Mouse (Mus musculus): ENCODE measurements around the gene Arhgef17. TPM values are rescaled to one million over a fixed set of nuclear protein-coding genes. Genes with fewer than 3 reads are reported as not detected.

The Arhgef17 gene
- polyA plus RNA-seq, 1 experiment from 2014 or later: 7.4 TPM

DNA sequence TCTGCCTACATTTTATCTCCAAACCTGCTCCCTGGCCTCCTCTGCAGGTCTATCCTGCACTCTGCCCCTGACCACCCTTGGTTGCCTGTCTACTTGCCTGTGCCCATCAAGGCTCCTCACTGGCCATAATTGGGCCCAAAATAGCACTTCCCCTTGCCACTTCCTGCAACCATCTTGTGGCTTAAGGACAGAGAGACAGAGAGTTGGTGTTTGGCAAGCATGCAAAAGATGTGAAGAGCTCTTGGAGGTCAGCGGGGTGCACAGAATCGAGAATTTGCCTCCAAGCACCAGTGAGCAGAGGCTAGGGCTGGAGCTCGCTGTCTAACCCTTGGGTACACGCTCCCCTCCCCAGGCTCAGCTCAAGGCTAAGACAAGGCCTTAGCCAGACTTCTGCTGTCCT is 63.4 kb downstream of the Arhgef17 start:
- Histone ChIP-seq H3K9me3 (replicated peaks; ENCODE audit: control insufficient read depth, low read length) (no peaks in the 10 kb centered on the region), H3K27me3 (ENCODE audit: control insufficient read depth, insufficient read depth, low read length) (no peaks in the 10 kb centered on the region), H3K36me3 (ENCODE audit: control insufficient read depth, insufficient read depth, low read length) (peaks cover 12% of the 10 kb centered on the region; the same call in 1 of the 2 replicates), H3K4me3 (replicated peaks; ENCODE audit: low read length) (no peak overlapping the region), H3K9ac (ENCODE audit: low read length) (no peak overlapping the region), H3K4me2 (ENCODE audit: low read depth, low read length) (no peak overlapping the region), H3K27ac (ENCODE audit: low read length) (peak overlapping the region; percentile 35; the same call in 1 of the 2 replicates), H3K4me1 (ENCODE audit: control insufficient read depth, insufficient read depth, low read length) (no peaks in the 10 kb centered on the region)
- no peak for ATAC-seq (ENCODE audit: insufficient read depth, low FRiP score)
- WGBS: 68% methylated on average over 4 of the region's 4 CpGs

DNA sequence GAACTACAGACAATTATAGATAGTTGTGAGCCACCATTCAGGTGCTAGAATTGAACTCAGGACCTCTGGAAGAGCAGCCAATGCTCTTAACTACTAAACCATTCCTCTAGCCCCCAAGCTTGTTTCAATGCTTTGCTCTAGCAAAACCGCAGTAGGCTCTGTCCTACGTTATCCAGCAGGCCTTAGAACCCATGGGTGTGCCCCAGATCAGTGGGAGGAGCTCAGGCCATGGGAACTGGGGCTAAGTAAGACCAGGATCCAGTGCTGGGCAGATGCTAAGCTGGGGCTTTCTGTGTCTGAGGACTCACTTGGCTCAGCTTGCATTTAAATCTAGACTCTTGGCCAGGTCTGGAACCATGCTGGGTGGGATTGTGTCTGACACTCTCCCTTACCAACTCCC is 64.3 kb downstream of the Arhgef17 start:
- Histone ChIP-seq H3K4me1 (ENCODE audit: control insufficient read depth, insufficient read depth, low read length) (peaks cover 3% of the 10 kb centered on the region; the same call in 1 of the 2 replicates), H3K27me3 (ENCODE audit: control insufficient read depth, insufficient read depth, low read length) (no peaks in the 10 kb centered on the region), H3K36me3 (ENCODE audit: control insufficient read depth, insufficient read depth, low read length) (peaks cover 3% of the 10 kb centered on the region; the same call in 1 of the 2 replicates), H3K9ac (ENCODE audit: low read length) (no peak overlapping the region), H3K4me3 (replicated peaks; ENCODE audit: low read length) (no peak overlapping the region), H3K27ac (ENCODE audit: low read length) (no peak overlapping the region), H3K4me2 (ENCODE audit: low read depth, low read length) (no peak overlapping the region), H3K9me3 (replicated peaks; ENCODE audit: control insufficient read depth, low read length) (no peaks in the 10 kb centered on the region)
- 49% methylated on average over 2 of the region's 2 CpGs for WGBS
- ATAC-seq (ENCODE audit: insufficient read depth, low FRiP score): no peak

DNA sequence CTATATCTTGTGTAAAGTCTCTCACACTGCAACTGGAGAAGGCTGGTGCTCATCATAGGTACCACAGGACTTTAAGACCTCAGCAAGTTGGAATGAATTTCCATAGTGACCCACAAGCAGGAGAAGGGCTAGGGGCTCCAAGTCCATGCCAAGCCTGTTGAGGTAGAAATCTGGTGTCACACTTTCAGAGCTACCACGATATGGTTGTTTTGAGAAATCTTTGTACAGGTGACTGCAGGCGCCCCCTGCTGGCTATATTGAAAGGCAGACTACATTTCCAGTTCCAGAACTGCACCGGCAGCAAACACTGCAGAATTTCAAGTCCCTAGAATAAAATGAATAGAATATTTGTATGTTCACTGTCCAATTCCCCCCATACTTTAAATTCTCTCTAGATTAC is 65.2 kb downstream of the Arhgef17 start:
- no peak for ATAC-seq (ENCODE audit: insufficient read depth, low FRiP score)
- Histone ChIP-seq H3K27me3 (ENCODE audit: control insufficient read depth, insufficient read depth, low read length) (no peaks in the 10 kb centered on the region), H3K27ac (ENCODE audit: low read length) (no peak overlapping the region), H3K4me2 (ENCODE audit: low read depth, low read length) (no peak overlapping the region), H3K36me3 (ENCODE audit: control insufficient read depth, insufficient read depth, low read length) (no peaks in the 10 kb centered on the region), H3K9ac (ENCODE audit: low read length) (no peak overlapping the region), H3K4me1 (ENCODE audit: control insufficient read depth, insufficient read depth, low read length) (peaks cover 8% of the 10 kb centered on the region; the same call in 1 of the 2 replicates), H3K4me3 (replicated peaks; ENCODE audit: low read length) (no peak overlapping the region), H3K9me3 (replicated peaks; ENCODE audit: control insufficient read depth, low read length) (no peaks in the 10 kb centered on the region)
- WGBS: 7% methylated on average over 3 of the region's 3 CpGs

DNA sequence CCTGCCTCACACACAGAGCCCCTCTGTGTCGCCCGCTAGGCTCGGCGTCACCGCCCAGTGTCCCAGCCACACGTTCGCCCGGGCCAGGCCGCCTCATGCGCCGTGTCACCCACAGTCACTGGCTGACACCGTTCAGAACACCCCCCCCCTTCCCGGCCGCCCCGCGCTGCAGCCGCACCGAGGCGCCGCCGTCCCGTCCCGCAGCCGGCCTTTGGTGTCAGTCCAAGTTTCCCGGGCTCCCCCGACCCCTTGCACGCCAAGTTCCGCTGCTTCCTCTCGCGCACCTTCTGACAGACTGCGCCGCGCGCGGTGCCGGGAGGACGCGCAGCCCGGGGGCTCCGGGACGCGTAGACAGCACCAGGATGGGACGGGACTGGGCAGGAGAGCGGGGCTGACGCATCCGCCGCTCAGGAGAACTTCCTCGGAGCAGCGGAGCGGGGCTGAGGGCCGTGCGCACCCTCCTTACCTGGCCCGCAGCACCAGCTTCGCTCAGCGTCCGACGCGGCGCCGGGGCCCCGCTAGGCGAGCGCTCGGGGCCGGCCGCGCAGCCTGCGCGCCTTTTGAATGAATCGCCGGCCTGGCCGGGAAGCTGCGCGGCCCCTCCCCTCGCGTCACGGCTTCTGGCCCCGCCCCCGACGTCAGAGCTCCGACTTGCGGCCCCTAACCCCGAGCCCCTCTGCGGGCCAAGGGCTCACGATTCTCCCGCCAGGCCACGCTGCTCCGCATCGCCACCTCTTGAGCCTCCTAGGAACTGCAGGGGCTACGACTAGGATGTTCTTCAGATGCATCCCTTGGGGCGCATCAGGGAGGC is 68.9 kb downstream of the Arhgef17 start, which contains the start of gene Relt:
Relt (minus strand) TSS at position 619 of the 811 bp plus-strand sequence.
- Histone ChIP-seq H3K27ac (ENCODE audit: low read length) (peak within 1 kb of the TSS; percentile 12), H3K36me3 (ENCODE audit: control insufficient read depth, insufficient read depth, low read length) (no peaks in the 10 kb centered on the region), H3K4me1 (ENCODE audit: control insufficient read depth, insufficient read depth, low read length) (peaks cover 10% of the 10 kb centered on the region; the same call in 1 of the 2 replicates), H3K9me3 (replicated peaks; ENCODE audit: control insufficient read depth, low read length) (no peaks in the 10 kb centered on the region), H3K27me3 (ENCODE audit: control insufficient read depth, insufficient read depth, low read length) (no peaks in the 10 kb centered on the region), H3K9ac (ENCODE audit: low read length) (peak within 1 kb of the TSS; percentile 73), H3K4me2 (ENCODE audit: low read depth, low read length) (peak within 1 kb of the TSS; percentile 99), H3K4me3 (replicated peaks; ENCODE audit: low read length) (peak within 1 kb of the TSS; percentile 62)
- under 1% methylated on average over 78 of the region's 91 CpGs for WGBS
- ATAC-seq (ENCODE audit: insufficient read depth, low FRiP score): peak; percentile 90

DNA sequence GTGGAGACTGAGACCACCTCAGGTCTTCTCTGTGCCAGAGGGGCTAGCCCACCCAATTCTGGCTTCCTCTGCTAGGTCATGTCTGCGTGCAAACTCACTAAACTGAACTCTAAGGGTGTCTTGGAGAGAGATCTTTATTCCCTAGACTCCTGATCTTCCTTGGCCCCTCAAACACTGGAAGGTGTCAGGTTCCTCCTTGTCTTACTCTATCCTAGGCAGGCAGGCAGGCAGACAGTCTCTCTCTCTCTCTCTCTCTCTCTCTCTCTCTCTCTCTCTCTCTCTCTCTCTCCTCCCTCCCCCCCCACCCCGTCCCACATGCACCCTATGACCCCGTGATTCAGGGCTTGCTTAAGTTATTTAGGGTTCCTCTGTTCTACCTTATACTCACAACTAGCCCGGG is 69.6 kb downstream of the Arhgef17 start:
- 8% methylated on average over 4 of the region's 4 CpGs for WGBS
- Histone ChIP-seq H3K27me3 (ENCODE audit: control insufficient read depth, insufficient read depth, low read length) (no peaks in the 10 kb centered on the region), H3K36me3 (ENCODE audit: control insufficient read depth, insufficient read depth, low read length) (no peaks in the 10 kb centered on the region), H3K9ac (ENCODE audit: low read length) (peak overlapping the region; percentile 73), H3K4me2 (ENCODE audit: low read depth, low read length) (peak overlapping the region; percentile 99), H3K4me1 (ENCODE audit: control insufficient read depth, insufficient read depth, low read length) (peaks cover 10% of the 10 kb centered on the region; the same call in 1 of the 2 replicates), H3K27ac (ENCODE audit: low read length) (peak overlapping the region; percentile 12; the same call in 1 of the 2 replicates), H3K4me3 (replicated peaks; ENCODE audit: low read length) (peak overlapping the region; percentile 62), H3K9me3 (replicated peaks; ENCODE audit: control insufficient read depth, low read length) (no peaks in the 10 kb centered on the region)
- ATAC-seq (ENCODE audit: insufficient read depth, low FRiP score): no peak

DNA sequence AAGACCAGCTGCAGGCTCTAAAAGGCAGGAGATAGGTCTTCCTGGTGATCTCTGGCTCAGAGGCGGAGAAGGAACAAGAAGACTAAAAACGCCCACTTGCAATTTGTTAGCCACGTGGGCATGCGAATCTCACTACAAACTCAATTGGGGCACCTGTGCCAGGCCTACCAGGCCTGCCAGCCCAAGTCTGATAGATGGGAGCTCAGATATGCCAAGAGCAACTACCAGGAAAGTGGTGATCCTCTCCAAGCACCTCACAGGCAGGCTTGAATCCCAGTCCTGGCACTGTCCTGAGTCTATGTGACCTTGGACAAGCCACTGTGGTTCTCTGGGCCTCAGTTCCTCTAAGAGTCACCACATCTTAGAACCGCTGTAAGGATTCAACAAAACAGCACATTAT is 70.7 kb downstream of the Arhgef17 start:
- ATAC-seq (ENCODE audit: insufficient read depth, low FRiP score): no peak
- no peak overlapping the region for H3K9ac ChIP-seq (ENCODE audit: low read length)
- no peaks in the 10 kb centered on the region for H3K27me3 ChIP-seq (ENCODE audit: control insufficient read depth, insufficient read depth, low read length)
- no peak overlapping the region for H3K4me2 ChIP-seq (ENCODE audit: low read depth, low read length)
- peaks cover 10% of the 10 kb centered on the region; the same call in 1 of the 2 replicates for H3K4me1 ChIP-seq (ENCODE audit: control insufficient read depth, insufficient read depth, low read length)
- H3K9me3 ChIP-seq (replicated peaks; ENCODE audit: control insufficient read depth, low read length): no peaks in the 10 kb centered on the region
- 91% methylated on average over 5 of the region's 5 CpGs for WGBS
- no peaks in the 10 kb centered on the region for H3K36me3 ChIP-seq (ENCODE audit: control insufficient read depth, insufficient read depth, low read length)
- H3K4me3 ChIP-seq (replicated peaks; ENCODE audit: low read length): no peak overlapping the region
- H3K27ac ChIP-seq (ENCODE audit: low read length): no peak overlapping the region

DNA sequence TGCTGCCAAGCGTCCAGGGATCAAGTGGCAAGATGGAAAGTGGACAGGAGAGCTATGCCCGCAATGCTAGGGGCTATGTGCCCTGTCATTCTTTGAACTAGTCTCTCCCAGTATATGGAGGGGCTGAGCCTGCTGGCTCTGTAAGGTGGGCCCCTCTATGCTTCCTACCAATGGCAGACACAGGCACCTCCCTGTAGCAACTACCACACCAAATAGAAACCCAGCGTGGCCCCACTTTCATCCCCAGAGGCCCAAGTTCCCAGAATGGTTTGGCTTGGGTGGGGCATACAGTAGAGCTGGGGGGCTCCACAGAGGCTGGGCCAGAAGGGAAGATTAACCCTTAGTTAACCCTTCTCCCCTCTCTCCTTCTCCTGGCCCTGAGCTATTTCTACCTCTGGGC is 71.5 kb downstream of the Arhgef17 start:
- Histone ChIP-seq H3K4me3 (replicated peaks; ENCODE audit: low read length) (no peak overlapping the region), H3K4me2 (ENCODE audit: low read depth, low read length) (no peak overlapping the region), H3K36me3 (ENCODE audit: control insufficient read depth, insufficient read depth, low read length) (no peaks in the 10 kb centered on the region), H3K27me3 (ENCODE audit: control insufficient read depth, insufficient read depth, low read length) (no peaks in the 10 kb centered on the region), H3K9ac (ENCODE audit: low read length) (no peak overlapping the region), H3K4me1 (ENCODE audit: control insufficient read depth, insufficient read depth, low read length) (peaks cover 17% of the 10 kb centered on the region; the same call in 1 of the 2 replicates), H3K9me3 (replicated peaks; ENCODE audit: control insufficient read depth, low read length) (no peaks in the 10 kb centered on the region), H3K27ac (ENCODE audit: low read length) (no peak overlapping the region)
- 76% methylated on average over 3 of the region's 3 CpGs for WGBS
- no peak for ATAC-seq (ENCODE audit: insufficient read depth, low FRiP score)

DNA sequence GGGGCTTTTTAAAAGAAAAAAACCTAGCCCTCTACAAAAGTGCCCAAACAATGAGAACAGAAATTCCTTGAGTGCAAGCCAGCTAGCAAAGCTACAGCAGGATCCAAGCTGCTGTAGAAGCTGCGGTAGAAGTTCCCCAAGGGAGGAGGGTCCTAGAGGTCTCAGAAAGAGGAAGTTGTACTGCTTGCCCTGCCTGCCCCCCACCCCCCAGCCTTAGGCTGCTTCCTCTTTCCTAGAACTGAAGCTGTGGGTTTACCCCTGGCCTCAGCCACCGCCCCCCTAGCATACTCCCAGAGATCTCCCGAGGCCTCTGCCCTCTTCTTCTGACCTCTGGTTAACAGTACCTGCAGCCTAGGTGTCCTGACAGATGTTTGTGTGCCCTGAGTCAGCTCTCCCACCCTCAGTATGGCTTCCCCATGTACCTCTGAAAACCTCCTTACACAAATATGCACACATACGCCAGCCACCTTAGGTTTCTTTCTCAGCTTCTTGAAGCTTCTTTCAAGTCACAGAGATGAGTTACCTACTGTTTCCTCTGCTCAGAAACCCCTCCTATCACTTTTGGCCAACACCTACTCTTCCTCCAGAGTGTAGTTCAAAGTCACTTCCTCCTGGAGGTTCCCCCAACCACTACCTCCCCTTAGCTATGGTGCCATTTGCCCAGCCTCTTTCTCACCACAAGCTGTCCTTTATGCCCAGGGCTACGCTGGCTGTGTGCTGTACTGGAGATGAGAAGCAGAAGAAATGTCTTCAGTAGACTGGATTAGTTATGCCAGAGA is 75.9 kb downstream of the Arhgef17 start:
- peak overlapping the region; percentile 7; the same call in 1 of the 2 replicates for H3K9ac ChIP-seq (ENCODE audit: low read length)
- ATAC-seq (ENCODE audit: insufficient read depth, low FRiP score): 0 out of 2 replicates have a peak, but pooled peaks have one; percentile 23
- H3K36me3 ChIP-seq (ENCODE audit: control insufficient read depth, insufficient read depth, low read length): no peaks in the 10 kb centered on the region
- H3K4me2 ChIP-seq (ENCODE audit: low read depth, low read length): 0 out of 2 replicates have a peak overlapping the region, but pooled peaks have one; percentile 17
- H3K9me3 ChIP-seq (replicated peaks; ENCODE audit: control insufficient read depth, low read length): no peaks in the 10 kb centered on the region
- H3K4me3 ChIP-seq (replicated peaks; ENCODE audit: low read length): no peak overlapping the region
- WGBS: 48% methylated on average over 5 of the region's 5 CpGs
- H3K27me3 ChIP-seq (ENCODE audit: control insufficient read depth, insufficient read depth, low read length): no peaks in the 10 kb centered on the region
- peaks cover 18% of the 10 kb centered on the region; the same call in 1 of the 2 replicates for H3K4me1 ChIP-seq (ENCODE audit: control insufficient read depth, insufficient read depth, low read length)
- H3K27ac ChIP-seq (ENCODE audit: low read length): peak overlapping the region; percentile 76

Measured in stomach, embryonic 16.5 days (tissue).